In genomic region chr17:43025819-43026593, GRCm38 (mm10) we compare ENCODE assay signal across 19 mouse cellular contexts. TPM values are rescaled to one million over a fixed set of nuclear protein-coding genes. Genes with fewer than 3 reads are reported as not detected.
A peak's percentile ranks its signal among the peaks of the same experiment; 100 is the strongest.
DNase-seq lines count a peak whose midpoint lies in the region; ATAC-seq and TF ChIP-seq lines count a peak whose summit lies in the region.
"Had no signal": no experiment of that assay in that cellular context is flagged by ENCODE, and none has a peak within 500 bp of the region (broad histone marks: within the 10 kb centered on the region; RNA-seq: fewer than 3 reads in every experiment).

No protein-coding gene starts in this region.

- no peaks in the 10 kb centered on the region for H3K27me3 ChIP-seq in erythroblast, embryonic 14.5 days (ENCODE audit: control insufficient read depth)
- H3K27me3 ChIP-seq in kidney, postnatal 0 days (ENCODE audit: insufficient read depth, low read length): no peaks in the 10 kb centered on the region
- no peaks in the 10 kb centered on the region for H3K27me3 ChIP-seq in neural tube, embryonic 12.5 days (replicated peaks)
- no peaks in the 10 kb centered on the region for H3K27me3 ChIP-seq in midbrain, embryonic 11.5 days (ENCODE audit: control insufficient read depth, insufficient read depth, low read length)
- H3K27me3 ChIP-seq: heart, embryonic 15.5 days; hindbrain, embryonic 12.5 days had no signal

- peak; percentile 19 to 26 for DNase-seq in kidney, adult 8-10 months
- DNase-seq in kidney, postnatal 10 days: no peak
- DNase-seq in kidney, postnatal 0 days (ENCODE audit: low spot score): peak; percentile 80
- DNase-seq in lung, postnatal 4 days: no peak
- no peak for DNase-seq in midbrain, embryonic 11.5 days (ENCODE audit: low spot score, missing footprints)
- DNase-seq: adrenal gland, adult 2 months; cerebellum, adult 11 months; cerebellum, postnatal 25 days had no signal

- no peak for TF ChIP-seq CTCF in kidney, postnatal 0 days (IDR thresholded peaks at IDR 0.05; ENCODE audit: low read depth)

- 49% methylated on average over 22 of the region's 22 CpGs for WGBS in kidney, postnatal 0 days
- WGBS in neural tube, embryonic 12.5 days: 78% methylated on average over 22 of the region's 22 CpGs
- WGBS in midbrain, embryonic 11.5 days: 94% methylated on average over 22 of the region's 22 CpGs

- H3K36me3 ChIP-seq in erythroblast, embryonic 14.5 days (ENCODE audit: control insufficient read depth): peaks cover 77% of the 10 kb centered on the region
- H3K36me3 ChIP-seq in kidney, postnatal 0 days (ENCODE audit: insufficient read depth, low read length): no peaks in the 10 kb centered on the region
- peaks cover 9% of the 10 kb centered on the region; the same call in 1 of the 2 replicates for H3K36me3 ChIP-seq in neural tube, embryonic 12.5 days
- no peaks in the 10 kb centered on the region for H3K36me3 ChIP-seq in midbrain, embryonic 11.5 days (ENCODE audit: control insufficient read depth, insufficient read depth, low read length)
- H3K36me3 ChIP-seq: heart, embryonic 15.5 days had no signal

- H3K27ac ChIP-seq in kidney, postnatal 0 days: no peak overlapping the region
- no peak overlapping the region for H3K27ac ChIP-seq in neural tube, embryonic 12.5 days
- H3K27ac ChIP-seq in midbrain, embryonic 11.5 days (ENCODE audit: low read depth, low read length): no peak overlapping the region
- H3K27ac ChIP-seq: heart, embryonic 15.5 days; hindbrain, embryonic 12.5 days; stomach, postnatal 0 days had no signal

- H3K4me3 ChIP-seq in erythroblast, embryonic 14.5 days (replicated peaks): peak overlapping the region; percentile 57
- no peak overlapping the region for H3K4me3 ChIP-seq in kidney, postnatal 0 days (replicated peaks; ENCODE audit: low read depth, low read length)
- no peak overlapping the region for H3K4me3 ChIP-seq in neural tube, embryonic 12.5 days
- no peak overlapping the region for H3K4me3 ChIP-seq in midbrain, embryonic 11.5 days (ENCODE audit: low read depth, low read length)
- H3K4me3 ChIP-seq: heart, embryonic 15.5 days; hindbrain, embryonic 12.5 days had no signal

- no peaks in the 10 kb centered on the region for H3K9me3 ChIP-seq in erythroblast, embryonic 14.5 days (ENCODE audit: control insufficient read depth, low read length)
- H3K9me3 ChIP-seq in kidney, postnatal 0 days (replicated peaks; ENCODE audit: low read length): no peaks in the 10 kb centered on the region
- H3K9me3 ChIP-seq in neural tube, embryonic 12.5 days: no peaks in the 10 kb centered on the region
- no peaks in the 10 kb centered on the region for H3K9me3 ChIP-seq in midbrain, embryonic 11.5 days (ENCODE audit: control insufficient read depth, low read length)
- H3K9me3 ChIP-seq: heart, embryonic 15.5 days; hindbrain, embryonic 12.5 days had no signal

- peaks cover 93% of the 10 kb centered on the region for H3K4me1 ChIP-seq in erythroblast, embryonic 14.5 days (ENCODE audit: control insufficient read depth)
- H3K4me1 ChIP-seq in kidney, postnatal 0 days (replicated peaks; ENCODE audit: insufficient read depth, low read length): 0 out of 2 replicates have a peak, but pooled peaks cover 11% of the 10 kb centered on the region
- no peaks in the 10 kb centered on the region for H3K4me1 ChIP-seq in neural tube, embryonic 12.5 days
- no peaks in the 10 kb centered on the region for H3K4me1 ChIP-seq in midbrain, embryonic 11.5 days (ENCODE audit: control insufficient read depth, insufficient read depth, low read length)
- H3K4me1 ChIP-seq: heart, embryonic 15.5 days; hindbrain, embryonic 12.5 days had no signal

- ATAC-seq in erythroblast, adult 5-6 weeks (replicated peaks; ENCODE audit: low FRiP score, poor library complexity, severe bottlenecking): no peak
- peak; percentile 66; the same call in 1 of the 2 replicates for ATAC-seq in kidney, postnatal 0 days (replicated peaks; ENCODE audit: low FRiP score, low read depth)
- ATAC-seq in neural tube, embryonic 12.5 days (ENCODE audit: low FRiP score, low read depth): peak; percentile 73
- no peak for ATAC-seq in midbrain, embryonic 11.5 days (ENCODE audit: low FRiP score)
- ATAC-seq: forebrain, embryonic 14.5 days; intestine, postnatal 0 days; lung, postnatal 0 days; midbrain, embryonic 16.5 days had no signal

- no peak overlapping the region for H3K9ac ChIP-seq in kidney, postnatal 0 days (ENCODE audit: low read depth, low read length)
- no peak overlapping the region for H3K9ac ChIP-seq in neural tube, embryonic 12.5 days
- no peak overlapping the region for H3K9ac ChIP-seq in midbrain, embryonic 11.5 days (ENCODE audit: low read length)
- H3K9ac ChIP-seq: heart, embryonic 15.5 days; hindbrain, embryonic 12.5 days had no signal

- H3K4me2 ChIP-seq in kidney, postnatal 0 days (ENCODE audit: low read length): peak overlapping the region; percentile 41
- peak overlapping the region; percentile 20; the same call in 1 of the 2 replicates for H3K4me2 ChIP-seq in neural tube, embryonic 12.5 days (replicated peaks)
- no peak overlapping the region for H3K4me2 ChIP-seq in midbrain, embryonic 11.5 days
- H3K4me2 ChIP-seq: heart, embryonic 15.5 days; hindbrain, embryonic 12.5 days had no signal

RNA-seq across cellular contexts. Expression of gene Tnfrsf21, which starts 9.7 kb away (rescaled TPM):
- 4.9 and 5.3 TPM in 2 replicates for polyA plus RNA-seq in erythroblast, embryonic 14.5 days (2012)
- 21.1 and 27.8 TPM in 2 replicates for total RNA-seq in erythroblast, adult 5-6 weeks (2015; ENCODE audit: low replicate concordance)
- 17.6 and 24.6 TPM in 2 replicates for total RNA-seq in erythroblast, adult 5-6 weeks (2017; ENCODE audit: low replicate concordance)
- 52.6 and 53.7 TPM in 2 replicates for polyA plus RNA-seq in kidney, postnatal 0 days (2015; fragmentation: Nextera tagmentation; extraction: Ambion mirVana)
- 63.5 and 67.2 TPM in 2 replicates for polyA plus RNA-seq in neural tube, embryonic 12.5 days (2016; fragmentation: Nextera tagmentation; extraction: Ambion mirVana)
- polyA plus RNA-seq in midbrain, embryonic 11.5 days (2014; fragmentation: Nextera tagmentation; extraction: Ambion mirVana): 27.6 and 29.4 TPM in 2 replicates
- total RNA-seq: MEL had no signal

Comparison
In these comparisons a context has a peak if more than half of its experiments do, and no peak if none do; other contexts are left out.
1. DNase-seq: peak in kidney, adult 8-10 months (2 of 2) and kidney, postnatal 0 days (single experiment); none in kidney, postnatal 10 days (single experiment), lung, postnatal 4 days (0 of 2) and midbrain, embryonic 11.5 days (single experiment).
2. ATAC-seq: peak in kidney, postnatal 0 days (single experiment) and neural tube, embryonic 12.5 days (single experiment); none in erythroblast, adult 5-6 weeks (single experiment) and midbrain, embryonic 11.5 days (single experiment).